23 mouse cellular contexts compared by ENCODE assay signal in the genomic region with DNA sequence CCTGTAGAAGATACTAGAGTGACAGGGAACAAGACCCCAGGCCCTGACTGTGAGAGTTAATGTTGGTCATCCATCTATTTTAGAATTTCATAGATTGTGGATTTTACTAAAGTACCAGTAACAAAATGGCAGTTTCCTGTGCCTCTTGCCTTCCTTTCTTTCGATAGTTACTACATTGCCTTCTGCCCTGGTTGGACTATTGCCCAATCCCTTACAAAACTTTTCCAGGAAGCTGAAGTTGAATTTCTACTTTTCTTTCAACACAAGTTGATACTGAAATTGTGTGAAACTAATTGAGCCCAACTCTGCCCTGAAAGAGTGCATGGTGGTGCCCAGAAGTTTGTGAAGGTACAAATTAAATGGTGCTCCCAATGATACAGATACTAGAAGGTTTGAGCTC. TPM values are rescaled to one million over a fixed set of nuclear protein-coding genes. Genes with fewer than 3 reads are reported as not detected.
DNase-seq lines count a peak whose midpoint lies in the region; ATAC-seq and TF ChIP-seq lines count a peak whose summit lies in the region.
"Had no signal": no experiment of that assay in that cellular context is flagged by ENCODE, and none has a peak within 500 bp of the region (broad histone marks: within the 10 kb centered on the region; RNA-seq: fewer than 3 reads in every experiment).

No protein-coding gene starts in this region.

- no peaks in the 10 kb centered on the region for H3K27me3 ChIP-seq in liver, adult 2 months (ENCODE audit: control insufficient read depth, insufficient read depth, low read length)
- no peaks in the 10 kb centered on the region for H3K27me3 ChIP-seq in stomach, postnatal 0 days (ENCODE audit: control insufficient read depth, insufficient read depth, low read length)
- no peaks in the 10 kb centered on the region for H3K27me3 ChIP-seq in midbrain, embryonic 14.5 days (ENCODE audit: control insufficient read depth, insufficient read depth, low read length)
- H3K27me3 ChIP-seq: forebrain, embryonic 13.5 days; heart, embryonic 15.5 days had no signal

- H3K4me1 ChIP-seq in liver, adult 2 months (ENCODE audit: control insufficient read depth, insufficient read depth, low read length): peaks cover 36% of the 10 kb centered on the region
- H3K4me1 ChIP-seq in stomach, postnatal 0 days (replicated peaks; ENCODE audit: control insufficient read depth, insufficient read depth): no peaks in the 10 kb centered on the region
- H3K4me1 ChIP-seq in midbrain, embryonic 14.5 days (ENCODE audit: control insufficient read depth, insufficient read depth, low read length): no peaks in the 10 kb centered on the region
- H3K4me1 ChIP-seq: forebrain, embryonic 13.5 days; heart, embryonic 15.5 days had no signal

- no peak overlapping the region for H3K9ac ChIP-seq in liver, adult 2 months (ENCODE audit: low read depth, low read length)
- H3K9ac ChIP-seq in stomach, postnatal 0 days (ENCODE audit: low read length): no peak overlapping the region
- H3K9ac ChIP-seq in midbrain, embryonic 14.5 days (replicated peaks; ENCODE audit: low read length): no peak overlapping the region
- H3K9ac ChIP-seq: forebrain, embryonic 13.5 days; heart, embryonic 15.5 days; hindbrain, embryonic 14.5 days had no signal

- no peak for TF ChIP-seq CTCF in liver, adult 2 months (IDR thresholded peaks at IDR 0.05; ENCODE audit: low read depth, low read length)
- no peak for TF ChIP-seq CTCF in stomach, postnatal 0 days (IDR thresholded peaks at IDR 0.05; ENCODE audit: low read depth)

- H3K79me2 ChIP-seq in liver, adult 2 months (ENCODE audit: control insufficient read depth, insufficient read depth, low read length): no peaks in the 10 kb centered on the region; the same call in 1 of the 2 replicates

- peak; percentile 25 for DNase-seq in adrenal gland, adult 2 months
- no peak for DNase-seq in adrenal gland, postnatal 25 days
- peak; percentile 89 for DNase-seq in liver, adult 2 months (ENCODE audit: extremely low read depth, low read depth, low spot score)
- no peak for DNase-seq in liver
- DNase-seq in lung, postnatal 10 days: peak; percentile 30
- peak; percentile 48 for DNase-seq in stomach, postnatal 0 days (ENCODE audit: low spot score)
- DNase-seq in midbrain, embryonic 14.5 days: no peak
- DNase-seq in cerebellum, adult 18-20 months: no peak
- DNase-seq: adrenal gland, postnatal 36 days; cerebellum, adult 11-12 months; cerebellum, postnatal 36 days; heart, postnatal 36 days; kidney, postnatal 4 days; thymus, adult 2 months had no signal

- H3K4me2 ChIP-seq in stomach, postnatal 0 days (replicated peaks; ENCODE audit: low read depth): no peak overlapping the region
- no peak overlapping the region for H3K4me2 ChIP-seq in midbrain, embryonic 14.5 days (ENCODE audit: low read length)
- H3K4me2 ChIP-seq: forebrain, embryonic 13.5 days; heart, embryonic 15.5 days; hindbrain, embryonic 14.5 days; midbrain, embryonic 11.5 days had no signal

- H3K4me3 ChIP-seq in liver, adult 2 months (ENCODE audit: insufficient read depth, low read depth, low read length): no peak overlapping the region
- H3K4me3 ChIP-seq in stomach, postnatal 0 days (ENCODE audit: low read depth, low read length): no peak overlapping the region
- H3K4me3 ChIP-seq in midbrain, embryonic 14.5 days (replicated peaks; ENCODE audit: low read depth, low read length): no peak overlapping the region
- H3K4me3 ChIP-seq: forebrain, embryonic 13.5 days; heart, embryonic 15.5 days; left cerebral cortex, adult 2 months had no signal

- TF ChIP-seq EP300 in stomach, postnatal 0 days (optimal IDR thresholded peaks at IDR 0.05): no peak

- ATAC-seq in stomach, postnatal 0 days (ENCODE audit: low FRiP score, low TSS enrichment): no peak
- no peak for ATAC-seq in midbrain, embryonic 14.5 days (ENCODE audit: low FRiP score, low TSS enrichment)
- ATAC-seq: CD4-positive, CD25-positive, alpha-beta regulatory T cell, adult 4 months; forebrain, embryonic 13.5 days; inflammation-experienced regulatory T-cells, adult 6 months had no signal

- TF ChIP-seq POLR2A in liver, adult 2 months (IDR thresholded peaks at IDR 0.05; ENCODE audit: extremely low read depth, insufficient read depth, low read length): no peak

- H3K27ac ChIP-seq in liver, adult 2 months (replicated peaks; ENCODE audit: insufficient read depth, low read depth, low read length): peak overlapping the region; percentile 72
- no peak overlapping the region for H3K27ac ChIP-seq in stomach, postnatal 0 days (replicated peaks)
- no peak overlapping the region for H3K27ac ChIP-seq in midbrain, embryonic 14.5 days (replicated peaks; ENCODE audit: low read depth, low read length)
- H3K27ac ChIP-seq: forebrain, embryonic 13.5 days; heart, embryonic 15.5 days; hindbrain, embryonic 14.5 days; left cerebral cortex, adult 2 months; macrophage had no signal

- H3K9me3 ChIP-seq in stomach, postnatal 0 days (ENCODE audit: control insufficient read depth, low read length): no peaks in the 10 kb centered on the region
- no peaks in the 10 kb centered on the region for H3K9me3 ChIP-seq in midbrain, embryonic 14.5 days (ENCODE audit: control insufficient read depth, low read length)
- H3K9me3 ChIP-seq: forebrain, embryonic 13.5 days; heart, embryonic 15.5 days had no signal

- 5% methylated on average over 1 of the region's 1 CpGs for WGBS in liver, adult 2 months
- WGBS in stomach, postnatal 0 days: 47% methylated on average over 1 of the region's 1 CpGs
- 94% methylated on average over 1 of the region's 1 CpGs for WGBS in midbrain, embryonic 14.5 days

- peaks cover 55% of the 10 kb centered on the region for H3K36me3 ChIP-seq in liver, adult 2 months (ENCODE audit: control insufficient read depth, insufficient read depth, low read length)
- H3K36me3 ChIP-seq in stomach, postnatal 0 days (ENCODE audit: control insufficient read depth, insufficient read depth, low read length): peaks cover 3% of the 10 kb centered on the region; the same call in 1 of the 2 replicates
- peaks cover 38% of the 10 kb centered on the region for H3K36me3 ChIP-seq in midbrain, embryonic 14.5 days (ENCODE audit: control insufficient read depth, insufficient read depth, low read length)

RNA-seq across cellular contexts. Expression of a gene that starts 25.0 kb away (rescaled TPM):
- total RNA-seq in adrenal gland, adult 2 months (2021): 100 to 1,000 TPM; 295 to 331 TPM
- 109 and 125 TPM in 2 replicates for polyA plus RNA-seq in adrenal gland, adult 2 months (2012; rRNA removed)
- 217 and 293 TPM in 2 replicates for total RNA-seq in adrenal gland, postnatal 25 days (2021)
- total RNA-seq in liver, adult 2 months (2014; rRNA removed): 165 and 178 TPM in 2 replicates
- polyA plus RNA-seq in liver, adult 2 months (2012; rRNA removed): 176 and 216 TPM in 2 replicates
- polyA plus RNA-seq in stomach, postnatal 0 days (2015; fragmentation: Nextera tagmentation; extraction: Ambion mirVana): 127 and 134 TPM in 2 replicates
- polyA plus RNA-seq in midbrain, embryonic 14.5 days (2014; fragmentation: Nextera tagmentation; extraction: Ambion mirVana): 42.8 and 57.4 TPM in 2 replicates

RNA-seq across cellular contexts. Expression of a gene that starts 25.0 kb away (rescaled TPM):
- 1 to 10 TPM; 1.1 to 1.6 TPM for total RNA-seq in adrenal gland, adult 2 months (2021)
- polyA plus RNA-seq in adrenal gland, adult 2 months (2012; rRNA removed): 0.17 and 0.22 TPM in 2 replicates
- 0.91 and 1.4 TPM in 2 replicates for total RNA-seq in adrenal gland, postnatal 25 days (2021)
- 0.83 and 0.87 TPM in 2 replicates for total RNA-seq in liver, adult 2 months (2014; rRNA removed)
- polyA plus RNA-seq in liver, adult 2 months (2012; rRNA removed): 0.66 and 0.87 TPM in 2 replicates
- 0.16 and 0.35 TPM in 2 replicates for polyA plus RNA-seq in stomach, postnatal 0 days (2015; fragmentation: Nextera tagmentation; extraction: Ambion mirVana)
- polyA plus RNA-seq in midbrain, embryonic 14.5 days (2014; fragmentation: Nextera tagmentation; extraction: Ambion mirVana): 0.24 and 0.50 TPM in 2 replicates

RNA-seq across cellular contexts. Expression of a gene that starts 45.6 kb away (rescaled TPM):
- 1 to 10 TPM; 1.2 to 2.4 TPM for total RNA-seq in adrenal gland, adult 2 months (2021)
- 0.02 and 0.09 TPM in 2 replicates for polyA plus RNA-seq in adrenal gland, adult 2 months (2012; rRNA removed)
- total RNA-seq in adrenal gland, postnatal 25 days (2021): 6.2 and 6.5 TPM in 2 replicates
- 0.46 and 1.4 TPM in 2 replicates for total RNA-seq in liver, adult 2 months (2014; rRNA removed)
- 0.06 and 0.07 TPM in 2 replicates for polyA plus RNA-seq in liver, adult 2 months (2012; rRNA removed)
- polyA plus RNA-seq in stomach, postnatal 0 days (2015; fragmentation: Nextera tagmentation; extraction: Ambion mirVana): 17.6 and 23.7 TPM in 2 replicates
- 11.0 and 19.4 TPM in 2 replicates for polyA plus RNA-seq in midbrain, embryonic 14.5 days (2014; fragmentation: Nextera tagmentation; extraction: Ambion mirVana)

RNA-seq across cellular contexts. Expression of a gene that starts 45.8 kb away (rescaled TPM):
- 1 to 10 TPM in 1 of 2 experiments, under 1 TPM in 1; 0.81 to 1.6 TPM for total RNA-seq in adrenal gland, adult 2 months (2021)
- 2.7 and 2.9 TPM in 2 replicates for polyA plus RNA-seq in adrenal gland, adult 2 months (2012; rRNA removed)
- total RNA-seq in adrenal gland, postnatal 25 days (2021): 3.0 and 4.2 TPM in 2 replicates
- 0.92 and 0.94 TPM in 2 replicates for total RNA-seq in liver, adult 2 months (2014; rRNA removed)
- 0.37 and 0.69 TPM in 2 replicates for polyA plus RNA-seq in liver, adult 2 months (2012; rRNA removed)
- polyA plus RNA-seq in stomach, postnatal 0 days (2015; fragmentation: Nextera tagmentation; extraction: Ambion mirVana): 8.5 and 9.3 TPM in 2 replicates
- polyA plus RNA-seq in midbrain, embryonic 14.5 days (2014; fragmentation: Nextera tagmentation; extraction: Ambion mirVana): 4.2 and 6.2 TPM in 2 replicates
- total RNA-seq: gastrocnemius, adult 18-20 months had no signal

Comparison
In these comparisons a context has a peak if more than half of its experiments do, and no peak if none do; other contexts are left out.
1. DNase-seq: peak in adrenal gland, adult 2 months (single experiment), liver, adult 2 months (single experiment), lung, postnatal 10 days (single experiment) and stomach, postnatal 0 days (single experiment); none in adrenal gland, postnatal 25 days (single experiment), liver (single experiment), midbrain, embryonic 14.5 days (single experiment) and cerebellum, adult 18-20 months (0 of 2).
2. RNA of a gene that starts 45.6 kb away (polyA plus RNA-seq): 17.6 to 23.7 TPM in stomach, postnatal 0 days and 11.0 to 19.4 TPM in midbrain, embryonic 14.5 days; 0.02 to 0.09 TPM in adrenal gland, adult 2 months and 0.06 to 0.07 TPM in liver, adult 2 months; every median in the first group is over 10 times any median in the second.